Mouse (Mus musculus): Measurements from ENCODE around the gene Fry. TPM values are rescaled to one million over a fixed set of nuclear protein-coding genes. Genes with fewer than 3 reads are reported as not detected.

The Fry gene
- polyA plus RNA-seq (2015; fragmentation: Nextera tagmentation; extraction: Ambion mirVana): 2.5 and 2.6 TPM in 2 replicates

- H3K27me3 ChIP-seq: 0 out of 2 replicates have a peak, but pooled peaks cover 12% of the 10 kb centered on the region
- ATAC-seq (ENCODE audit: insufficient read depth): peak; percentile 98
- H3K4me2 ChIP-seq: peak within 1 kb of the TSS; percentile 85
- H3K9ac ChIP-seq: peak within 1 kb of the TSS; percentile 68
- H3K36me3 ChIP-seq (replicated peaks): no peaks in the 10 kb centered on the region
- H3K9me3 ChIP-seq (replicated peaks): no peaks in the 10 kb centered on the region
- H3K27ac ChIP-seq (replicated peaks): peak within 1 kb of the TSS; percentile 75
- H3K4me1 ChIP-seq (replicated peaks): peaks cover 35% of the 10 kb centered on the region
- peak within 1 kb of the TSS; percentile 75 for H3K4me3 ChIP-seq (replicated peaks)
- WGBS (ENCODE audit: insufficient replicate concordance): under 1% methylated on average over 67 of the region's 68 CpGs
Observed at GRCm38 (mm10) chr5:150118455-150119241, at the start of gene Fry. Fry (plus strand) TSS chr5:150118645.

DNA sequence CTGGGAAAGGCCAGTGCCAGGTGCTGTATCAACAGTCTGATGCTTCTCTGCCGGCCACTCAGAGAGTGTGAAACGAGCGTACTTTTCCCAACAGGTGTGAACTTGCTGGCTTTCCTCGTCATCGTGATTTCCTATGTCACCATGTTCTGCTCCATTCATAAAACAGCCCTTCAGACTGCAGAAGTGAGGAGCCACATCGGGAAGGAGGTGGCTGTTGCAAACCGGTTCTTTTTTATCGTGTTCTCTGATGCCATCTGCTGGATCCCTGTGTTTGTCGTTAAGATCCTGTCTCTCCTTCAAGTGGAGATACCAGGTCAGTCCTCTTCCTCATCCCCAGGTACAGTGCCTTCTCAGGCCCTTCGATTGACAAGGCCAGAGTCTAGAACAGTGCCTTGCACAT is 48.4 kb upstream of the Fry start:
- no peak overlapping the region for H3K4me3 ChIP-seq (replicated peaks)
- H3K4me2 ChIP-seq: no peak overlapping the region
- no peaks in the 10 kb centered on the region for H3K9me3 ChIP-seq (replicated peaks)
- 14% methylated on average over 10 of the region's 10 CpGs for WGBS (ENCODE audit: insufficient replicate concordance)
- H3K36me3 ChIP-seq (replicated peaks): no peaks in the 10 kb centered on the region
- ATAC-seq (ENCODE audit: insufficient read depth): no peak
- no peak overlapping the region for H3K27ac ChIP-seq (replicated peaks)
- no peaks in the 10 kb centered on the region for H3K4me1 ChIP-seq (replicated peaks)
- H3K9ac ChIP-seq: no peak overlapping the region
- no peaks in the 10 kb centered on the region for H3K27me3 ChIP-seq

GRCm38 (mm10) chr5:150071738-150072137 is 46.7 kb upstream of the Fry start:
- no peaks in the 10 kb centered on the region for H3K4me1 ChIP-seq (replicated peaks)
- H3K9ac ChIP-seq: no peak overlapping the region
- H3K27me3 ChIP-seq: no peaks in the 10 kb centered on the region
- H3K36me3 ChIP-seq (replicated peaks): no peaks in the 10 kb centered on the region
- ATAC-seq (ENCODE audit: insufficient read depth): no peak
- no peak overlapping the region for H3K4me2 ChIP-seq
- H3K4me3 ChIP-seq (replicated peaks): no peak overlapping the region
- no peak overlapping the region for H3K27ac ChIP-seq (replicated peaks)
- no peaks in the 10 kb centered on the region for H3K9me3 ChIP-seq (replicated peaks)

- Histone ChIP-seq H3K9me3 (replicated peaks) (no peaks in the 10 kb centered on the region), H3K9ac (no peak overlapping the region), H3K27me3 (no peaks in the 10 kb centered on the region), H3K4me3 (replicated peaks) (no peak overlapping the region), H3K36me3 (replicated peaks) (no peaks in the 10 kb centered on the region), H3K4me2 (no peak overlapping the region; the same call in 1 of the 2 replicates), H3K27ac (replicated peaks) (no peak overlapping the region), H3K4me1 (replicated peaks) (no peaks in the 10 kb centered on the region)
- no peak for ATAC-seq (ENCODE audit: insufficient read depth)
- WGBS (ENCODE audit: insufficient replicate concordance): 29% methylated on average over 12 of the region's 12 CpGs
Observed at GRCm38 (mm10) chr5:150079866-150080797, 38.3 kb upstream of the Fry start.

DNA sequence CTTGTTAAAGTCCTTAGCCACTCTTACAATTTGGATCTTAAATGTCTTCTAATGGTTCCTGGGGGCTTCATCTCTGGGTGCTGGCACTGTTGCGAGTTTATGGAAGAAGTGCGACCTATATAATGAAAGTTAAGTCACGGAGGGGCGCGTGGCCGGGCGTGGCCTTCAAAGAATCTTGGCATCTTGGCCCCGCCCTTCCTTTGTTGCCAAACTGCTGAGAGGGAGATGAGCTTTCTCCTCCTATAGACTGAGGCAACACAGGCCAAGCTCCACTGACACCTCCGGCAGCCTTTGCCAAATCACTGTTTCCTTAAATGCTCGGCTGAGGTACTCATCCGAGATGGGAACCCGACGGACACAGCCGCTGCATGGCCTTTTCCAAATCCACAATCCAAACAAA is 35.7 kb upstream of the Fry start:
- no peaks in the 10 kb centered on the region for H3K4me1 ChIP-seq (replicated peaks)
- no peak overlapping the region for H3K4me2 ChIP-seq
- no peaks in the 10 kb centered on the region for H3K9me3 ChIP-seq (replicated peaks)
- no peak for ATAC-seq (ENCODE audit: insufficient read depth)
- H3K27ac ChIP-seq (replicated peaks): no peak overlapping the region
- no peak overlapping the region for H3K4me3 ChIP-seq (replicated peaks)
- H3K9ac ChIP-seq: no peak overlapping the region
- H3K27me3 ChIP-seq: no peaks in the 10 kb centered on the region
- 64% methylated on average over 14 of the region's 14 CpGs for WGBS (ENCODE audit: insufficient replicate concordance)
- H3K36me3 ChIP-seq (replicated peaks): no peaks in the 10 kb centered on the region

DNA sequence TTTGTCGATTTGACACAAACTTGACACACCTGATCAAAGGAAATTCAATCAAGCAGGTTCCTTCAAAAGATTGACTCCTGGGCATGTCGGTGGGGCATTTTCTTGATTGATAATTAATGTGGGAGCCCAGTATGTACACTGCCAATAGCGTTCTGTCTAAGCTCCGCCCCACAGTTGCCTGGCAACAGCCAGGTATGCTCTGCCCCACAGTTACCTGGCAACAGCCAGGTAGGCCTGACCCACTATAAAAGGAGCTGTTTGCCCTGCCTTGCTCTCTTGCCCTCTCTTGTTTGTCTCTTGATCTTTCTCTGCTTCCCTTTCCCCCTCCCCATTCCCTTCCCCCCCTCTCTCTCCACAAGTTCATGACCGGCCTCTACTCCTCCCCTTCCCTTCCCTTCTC is 35.3 kb upstream of the Fry start:
- Histone ChIP-seq H3K4me2 (no peak overlapping the region), H3K9ac (no peak overlapping the region), H3K4me3 (replicated peaks) (no peak overlapping the region), H3K36me3 (replicated peaks) (no peaks in the 10 kb centered on the region), H3K4me1 (replicated peaks) (no peaks in the 10 kb centered on the region), H3K27me3 (no peaks in the 10 kb centered on the region), H3K27ac (replicated peaks) (no peak overlapping the region), H3K9me3 (replicated peaks) (no peaks in the 10 kb centered on the region)
- no peak for ATAC-seq (ENCODE audit: insufficient read depth)
- 45% methylated on average over 5 of the region's 5 CpGs for WGBS (ENCODE audit: insufficient replicate concordance)

- ATAC-seq (ENCODE audit: insufficient read depth): no peak
- no peak overlapping the region for H3K27ac ChIP-seq (replicated peaks)
- WGBS (ENCODE audit: insufficient replicate concordance): 7% methylated on average over 6 of the region's 6 CpGs
- no peak overlapping the region for H3K4me2 ChIP-seq
- H3K4me1 ChIP-seq (replicated peaks): no peaks in the 10 kb centered on the region
- H3K9me3 ChIP-seq (replicated peaks): no peaks in the 10 kb centered on the region
- H3K27me3 ChIP-seq: no peaks in the 10 kb centered on the region
- H3K9ac ChIP-seq: no peak overlapping the region
- no peak overlapping the region for H3K4me3 ChIP-seq (replicated peaks)
- no peaks in the 10 kb centered on the region for H3K36me3 ChIP-seq (replicated peaks)
Observed at GRCm38 (mm10) chr5:150097620-150098019, 20.8 kb upstream of the Fry start.

GRCm38 (mm10) chr5:150098754-150099153 is 19.7 kb upstream of the Fry start:
- no peaks in the 10 kb centered on the region for H3K4me1 ChIP-seq (replicated peaks)
- 72% methylated on average over 12 of the region's 12 CpGs for WGBS (ENCODE audit: insufficient replicate concordance)
- H3K4me2 ChIP-seq: no peak overlapping the region
- H3K27ac ChIP-seq (replicated peaks): no peak overlapping the region
- no peak overlapping the region for H3K9ac ChIP-seq
- no peaks in the 10 kb centered on the region for H3K27me3 ChIP-seq
- no peaks in the 10 kb centered on the region for H3K9me3 ChIP-seq (replicated peaks)
- no peak overlapping the region for H3K4me3 ChIP-seq (replicated peaks)
- ATAC-seq (ENCODE audit: insufficient read depth): no peak
- H3K36me3 ChIP-seq (replicated peaks): no peaks in the 10 kb centered on the region

DNA sequence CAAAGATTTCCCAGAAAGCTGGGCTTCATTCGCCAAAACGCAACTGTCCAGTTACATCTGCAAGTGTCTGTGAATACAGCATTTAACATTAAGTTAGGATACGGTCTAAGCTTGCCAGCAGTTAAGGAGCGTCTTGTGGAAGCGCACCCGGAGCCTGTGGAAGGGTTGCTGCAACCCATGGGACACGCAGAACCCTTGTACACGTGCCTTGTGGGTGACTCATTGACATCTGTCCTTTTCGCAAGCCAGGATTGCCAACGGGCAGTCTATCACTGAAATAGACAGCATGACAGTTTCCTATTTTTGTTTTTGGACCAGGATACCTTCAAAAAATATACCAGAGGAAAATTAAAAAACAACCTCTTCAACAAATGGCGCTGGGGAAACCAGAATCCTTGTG is 16.7 kb upstream of the Fry start:
- Histone ChIP-seq H3K36me3 (replicated peaks) (no peaks in the 10 kb centered on the region), H3K9me3 (replicated peaks) (no peaks in the 10 kb centered on the region), H3K4me2 (no peak overlapping the region), H3K4me3 (replicated peaks) (no peak overlapping the region), H3K4me1 (replicated peaks) (no peaks in the 10 kb centered on the region), H3K27ac (replicated peaks) (no peak overlapping the region), H3K9ac (no peak overlapping the region), H3K27me3 (no peaks in the 10 kb centered on the region)
- 57% methylated on average over 11 of the region's 11 CpGs for WGBS (ENCODE audit: insufficient replicate concordance)
- ATAC-seq (ENCODE audit: insufficient read depth): no peak

- Histone ChIP-seq H3K9me3 (replicated peaks) (no peaks in the 10 kb centered on the region), H3K4me3 (replicated peaks) (no peak overlapping the region), H3K27me3 (no peaks in the 10 kb centered on the region), H3K4me2 (no peak overlapping the region), H3K27ac (replicated peaks) (no peak overlapping the region), H3K9ac (no peak overlapping the region), H3K36me3 (replicated peaks) (no peaks in the 10 kb centered on the region), H3K4me1 (replicated peaks) (no peaks in the 10 kb centered on the region)
- ATAC-seq (ENCODE audit: insufficient read depth): no peak
- WGBS (ENCODE audit: insufficient replicate concordance): 50% methylated on average over 7 of the region's 7 CpGs
Observed at GRCm38 (mm10) chr5:150106358-150106757, 12.1 kb upstream of the Fry start.

DNA sequence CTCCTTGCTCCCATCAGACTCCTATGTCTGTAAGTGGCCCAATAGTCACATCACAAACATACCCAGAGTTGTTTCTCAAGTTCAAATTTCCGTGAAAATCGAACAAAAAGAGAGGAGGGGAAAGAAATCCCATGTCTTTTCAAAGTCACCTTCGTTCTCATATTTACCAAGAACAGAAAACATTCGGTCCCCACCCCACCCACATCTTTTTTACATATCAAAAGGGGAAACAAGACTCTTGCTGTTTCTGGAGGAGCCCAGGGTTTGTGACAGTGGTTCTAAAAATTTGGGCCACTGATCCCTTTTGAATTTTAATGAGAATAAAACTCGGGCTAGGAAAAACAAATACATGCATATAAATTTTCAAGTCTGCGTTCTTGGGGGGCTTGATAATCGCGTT is 7.2 kb upstream of the Fry start:
- Histone ChIP-seq H3K9me3 (replicated peaks) (no peaks in the 10 kb centered on the region), H3K27me3 (no peaks in the 10 kb centered on the region), H3K4me2 (no peak overlapping the region), H3K36me3 (replicated peaks) (no peaks in the 10 kb centered on the region), H3K4me3 (replicated peaks) (no peak overlapping the region), H3K9ac (no peak overlapping the region), H3K27ac (replicated peaks) (no peak overlapping the region), H3K4me1 (replicated peaks) (peaks cover 13% of the 10 kb centered on the region; the same call in 1 of the 2 replicates)
- no peak for ATAC-seq (ENCODE audit: insufficient read depth)
- WGBS (ENCODE audit: insufficient replicate concordance): 44% methylated on average over 8 of the region's 8 CpGs
